Mouse (Mus musculus) ES-Bruce4 (cell line): ENCODE measurements around the gene Ankmy1.

Experiments used
- EP300 ChIP-seq: IDR thresholded peaks from 2 replicates; pipeline ENCODE4 v1.6.1; 2011; ENCODE audit warnings: low read depth, low read length; ENCODE audit not compliant: insufficient read depth
- POLR2A ChIP-seq: IDR thresholded peaks from one replicate; pipeline ENCODE4 v1.8.1; 2011; ENCODE audit warnings: low read length; ENCODE audit not compliant: insufficient read depth

DNA sequence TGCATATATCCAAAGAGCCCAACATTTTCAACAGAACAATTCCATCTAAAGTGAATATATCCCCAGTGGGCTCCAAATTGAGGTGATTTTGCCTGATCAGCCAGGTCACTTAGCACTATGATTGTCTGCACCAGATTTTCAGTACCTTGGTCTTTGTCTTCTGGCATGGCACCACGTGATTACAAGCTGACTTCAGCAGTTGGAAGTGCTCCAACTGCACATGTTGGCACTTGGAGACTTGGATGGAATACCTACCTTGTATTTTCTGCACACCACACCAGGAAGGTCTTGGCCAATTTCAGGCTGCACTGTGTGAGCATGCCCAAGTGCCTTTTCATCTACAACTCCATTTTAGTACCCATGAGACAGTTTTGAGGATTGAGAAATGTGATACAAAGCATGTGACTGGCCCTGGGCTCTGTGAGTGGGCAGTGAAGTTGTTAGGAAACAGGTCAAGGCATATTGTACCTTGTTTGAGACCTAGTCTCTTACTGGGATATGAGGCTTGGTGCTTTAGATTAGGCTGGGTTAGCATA, 27.5 kb upstream of the Ankmy1 start:
- TF ChIP-seq POLR2A: no peak
- TF ChIP-seq EP300: no peak
